Mouse (Mus musculus) intestine, embryonic 16.5 days (tissue): ENCODE data around the gene C1qbp. TPM values are rescaled to one million over a fixed set of nuclear protein-coding genes. Genes with fewer than 3 reads are reported as not detected.

Source experiments
- ATAC-seq: fragments of 200-750 bp; cut with Nextera tagmentation; 2 replicates; pipeline ENCODE4 v1.8.0; 2017; ENCODE audit warnings: moderate TSS enrichment, moderate library complexity
- H3K27ac ChIP-seq: fragments of 300-500 bp; sonication (generic); 2 replicates; pipeline ENCODE4 v1.5.1; 2014; ENCODE audit warnings: mild to moderate bottlenecking, low read length
- H3K27me3 ChIP-seq: fragments of 300-500 bp; sonication (generic); replicated peaks from 2 replicates; pipeline ENCODE4 v1.6.1; 2014; ENCODE audit warnings: low read length, control low read depth, mixed read lengths; ENCODE audit not compliant: control insufficient read depth, insufficient read depth
- H3K36me3 ChIP-seq: fragments of 300-500 bp; sonication (generic); 2 replicates; pipeline ENCODE4 v1.6.1; 2014; ENCODE audit warnings: low read length, control low read depth; ENCODE audit not compliant: control insufficient read depth, insufficient read depth
- H3K4me1 ChIP-seq: fragments of 300-500 bp; sonication (generic); 2 replicates; pipeline ENCODE4 v1.6.1; 2014; ENCODE audit warnings: low read length, control low read depth, mixed read lengths; ENCODE audit not compliant: control insufficient read depth, insufficient read depth
- H3K4me2 ChIP-seq: fragments of 300-500 bp; sonication (generic); 2 replicates; pipeline ENCODE4 v1.6.1; 2014; ENCODE audit warnings: low read depth, low read length, control low read depth
- H3K4me3 ChIP-seq: fragments of 300-500 bp; sonication (generic); 2 replicates; pipeline ENCODE4 v1.5.1; 2014; ENCODE audit warnings: mild to moderate bottlenecking, low read length
- H3K9ac ChIP-seq: fragments of 300-500 bp; sonication (generic); 2 replicates; pipeline ENCODE4 v1.6.1; 2014; ENCODE audit warnings: low read depth, low read length
- H3K9me3 ChIP-seq: fragments of 300-500 bp; sonication (generic); 2 replicates; pipeline ENCODE4 v1.6.1; 2016; ENCODE audit warnings: low read length, control low read depth; ENCODE audit not compliant: control insufficient read depth
- WGBS: fragments of 180-500 bp; shearing (Covaris S2); extraction: QIAGEN DNeasy Blood & Tissue Kit; methylation state at CpG from one replicate; pipeline ENCODE4 v1.1.7; 2014; 5-methylcytosine and 5-hydroxymethylcytosine counted together
- polyA plus RNA-seq: library from polyadenylated mRNA; unstranded; fragments of >200 nt; fragmentation: Nextera tagmentation; extraction: Ambion mirVana; gene quantifications from 2 replicates; pipeline ENCODE4 v1.2.1, GENCODE M21; 2015

The C1qbp gene
- polyA plus RNA-seq: 331 and 372 TPM in 2 replicates

GRCm38 (mm10) chr11:70982557-70983228 is at the start of gene C1qbp:
TSS of gene C1qbp (minus strand) at chr11:70983026.
- Histone ChIP-seq H3K36me3 (peaks cover 6% of the 10 kb centered on the region), H3K27ac (peak within 1 kb of the TSS; percentile 73)

GRCm38 (mm10) chr11:71032070-71032469 is 49.2 kb upstream of the C1qbp start:
- Histone ChIP-seq H3K4me1 (no peaks in the 10 kb centered on the region; the same call in 1 of the 2 replicates), H3K9me3 (no peaks in the 10 kb centered on the region), H3K27ac (peak overlapping the region; percentile 64; the same call in 1 of the 2 replicates), H3K27me3 (no peaks in the 10 kb centered on the region), H3K36me3 (no peaks in the 10 kb centered on the region), H3K4me2 (peak overlapping the region; percentile 86), H3K9ac (peak overlapping the region; percentile 69), H3K4me3 (peak overlapping the region; percentile 58)
- ATAC-seq: no peak
- 68% methylated on average over 7 of the region's 7 CpGs for WGBS

More at GRCm38 (mm10) chr11:70982557-70983228, at the start of gene C1qbp:
- Histone ChIP-seq H3K27me3 (no peaks in the 10 kb centered on the region), H3K4me1 (peaks cover 11% of the 10 kb centered on the region; the same call in 1 of the 2 replicates), H3K4me2 (peak within 1 kb of the TSS; percentile 57), H3K4me3 (peak within 1 kb of the TSS; percentile 98), H3K9ac (peak within 1 kb of the TSS; percentile 96), H3K9me3 (no peaks in the 10 kb centered on the region)
- peak; percentile 97 for ATAC-seq
- WGBS: under 1% methylated on average over 62 of the region's 64 CpGs

- Histone ChIP-seq H3K4me1 (no peaks in the 10 kb centered on the region; the same call in 1 of the 2 replicates), H3K27me3 (no peaks in the 10 kb centered on the region), H3K36me3 (peaks cover 6% of the 10 kb centered on the region; the same call in 1 of the 2 replicates), H3K9ac (no peak overlapping the region), H3K4me2 (no peak overlapping the region), H3K9me3 (no peaks in the 10 kb centered on the region), H3K4me3 (no peak overlapping the region), H3K27ac (no peak overlapping the region)
- ATAC-seq: no peak
- WGBS: 72% methylated on average over 3 of the region's 3 CpGs
Observed at GRCm38 (mm10) chr11:71029403-71030118, 46.7 kb upstream of the C1qbp start.

GRCm38 (mm10) chr11:71028280-71028679 is 45.5 kb upstream of the C1qbp start:
- Histone ChIP-seq H3K27me3 (no peaks in the 10 kb centered on the region), H3K9me3 (no peaks in the 10 kb centered on the region), H3K4me3 (no peak overlapping the region), H3K27ac (no peak overlapping the region), H3K9ac (no peak overlapping the region), H3K4me1 (no peaks in the 10 kb centered on the region; the same call in 1 of the 2 replicates), H3K4me2 (no peak overlapping the region), H3K36me3 (peaks cover 6% of the 10 kb centered on the region; the same call in 1 of the 2 replicates)
- no peak for ATAC-seq
- WGBS: 79% methylated on average over 3 of the region's 3 CpGs

- Histone ChIP-seq H3K36me3 (no peaks in the 10 kb centered on the region), H3K4me3 (peak within 1 kb of the TSS; percentile 85), H3K4me2 (peak within 1 kb of the TSS; percentile 85), H3K9ac (peak within 1 kb of the TSS; percentile 93), H3K27me3 (no peaks in the 10 kb centered on the region), H3K4me1 (peaks cover 9% of the 10 kb centered on the region), H3K27ac (peak within 1 kb of the TSS; percentile 92), H3K9me3 (no peaks in the 10 kb centered on the region)
- under 1% methylated on average over 71 of the region's 71 CpGs for WGBS
- ATAC-seq: peak; percentile 99
Observed at GRCm38 (mm10) chr11:71019201-71020068, 36.6 kb upstream of the C1qbp start, which contains the start of the genes Mis12 and Derl2. TSS of gene Mis12 (plus strand) at chr11:71019611. TSS of gene Derl2 (minus strand) at chr11:71019841.

- 4% methylated on average over 28 of the region's 28 CpGs for WGBS
- Histone ChIP-seq H3K4me1 (peaks cover 9% of the 10 kb centered on the region), H3K9ac (peak overlapping the region; percentile 93), H3K27ac (peak overlapping the region; percentile 70), H3K4me3 (peak overlapping the region; percentile 85), H3K27me3 (no peaks in the 10 kb centered on the region), H3K9me3 (no peaks in the 10 kb centered on the region), H3K4me2 (peak overlapping the region; percentile 85), H3K36me3 (no peaks in the 10 kb centered on the region)
- peak; percentile 32 for ATAC-seq
Observed at GRCm38 (mm10) chr11:71018416-71019200, 35.8 kb upstream of the C1qbp start.

GRCm38 (mm10) chr11:71017051-71017450 is 34.2 kb upstream of the C1qbp start:
- Histone ChIP-seq H3K36me3 (peaks cover 4% of the 10 kb centered on the region; the same call in 1 of the 2 replicates), H3K27ac (no peak overlapping the region), H3K9ac (no peak overlapping the region), H3K4me2 (no peak overlapping the region), H3K27me3 (no peaks in the 10 kb centered on the region), H3K4me3 (no peak overlapping the region), H3K9me3 (no peaks in the 10 kb centered on the region), H3K4me1 (peaks cover 9% of the 10 kb centered on the region)
- no peak for ATAC-seq
- 78% methylated on average over 1 of the region's 1 CpGs for WGBS

GRCm38 (mm10) chr11:71012743-71013142 is 29.9 kb upstream of the C1qbp start:
- Histone ChIP-seq H3K36me3 (peaks cover 12% of the 10 kb centered on the region), H3K27ac (no peak overlapping the region), H3K9me3 (no peaks in the 10 kb centered on the region), H3K4me2 (no peak overlapping the region), H3K27me3 (no peaks in the 10 kb centered on the region), H3K9ac (no peak overlapping the region), H3K4me3 (no peak overlapping the region), H3K4me1 (peaks cover 3% of the 10 kb centered on the region)
- no peak for ATAC-seq
- WGBS: 96% methylated on average over 7 of the region's 7 CpGs
